Mouse (Mus musculus) kidney, adult 2 months (tissue): Measurements from ENCODE around the gene Sema5b.

Experiments used
- CTCF ChIP-seq: fragments of 200-500 bp; conservative IDR thresholded peaks from 2 replicates; pipeline ENCODE4 v1.5.1; 2011; ENCODE audit warnings: low read depth, mild to moderate bottlenecking, control low read depth, low read length, moderate library complexity, mixed read lengths; ENCODE audit not compliant: insufficient read depth, insufficient read length
- POLR2A ChIP-seq: fragments of 200-500 bp; IDR thresholded peaks from one replicate; pipeline ENCODE4 v1.6.1; 2011; ENCODE audit warnings: low read depth, low read length, control low read depth

DNA sequence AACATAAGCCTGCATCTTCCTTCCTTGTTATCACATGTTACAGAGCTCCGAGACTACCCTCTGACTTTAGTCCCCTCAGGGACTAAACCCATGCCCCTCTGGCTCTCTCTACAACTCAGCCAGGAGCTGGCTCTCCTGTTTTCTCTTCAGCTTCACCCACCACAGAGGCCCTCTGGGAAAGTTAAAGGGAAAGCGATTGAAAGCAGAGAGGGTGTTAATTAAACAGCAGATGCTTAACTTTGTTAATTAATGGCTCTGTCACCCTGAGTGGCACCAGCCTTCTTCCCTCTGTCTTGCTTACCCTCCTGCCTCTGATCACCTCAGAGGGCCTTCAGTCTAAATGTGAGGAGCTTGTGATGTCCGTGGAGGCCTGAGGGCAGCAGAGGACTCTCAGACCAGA, 67.3 kb downstream of the Sema5b start:
- TF ChIP-seq CTCF: no peak
- TF ChIP-seq POLR2A: no peak
